Mouse (Mus musculus): ENCODE measurements around the gene Slc22a13. TPM values are rescaled to one million over a fixed set of nuclear protein-coding genes. Genes with fewer than 3 reads are reported as not detected.

The Slc22a13 gene
- polyA plus RNA-seq, 1 experiment from 2014 or later, result not detected

GRCm38 (mm10) chr9:119212996-119213395, 4.1 kb upstream of the Slc22a13 start:
- ATAC-seq (replicated peaks; ENCODE audit: low FRiP score), result no peak
- no peaks in the 10 kb centered on the region; the same call in 1 of the 2 replicates for H3K9me3 ChIP-seq (ENCODE audit: control insufficient read depth, low read length)
- H3K36me3 ChIP-seq (ENCODE audit: control insufficient read depth, insufficient read depth, low read length), result no peaks in the 10 kb centered on the region
- H3K4me2 ChIP-seq, result no peak overlapping the region
- no peaks in the 10 kb centered on the region for H3K4me1 ChIP-seq (replicated peaks; ENCODE audit: control insufficient read depth, insufficient read depth, low read length)
- no peak overlapping the region for H3K4me3 ChIP-seq (ENCODE audit: low read depth, low read length)
- no peak for DNase-seq (ENCODE audit: low spot score)
- H3K27me3 ChIP-seq (replicated peaks; ENCODE audit: control insufficient read depth, insufficient read depth, low read length), result no peaks in the 10 kb centered on the region
- H3K9ac ChIP-seq (ENCODE audit: low read depth, low read length), result no peak overlapping the region
- no peak overlapping the region for H3K27ac ChIP-seq (ENCODE audit: low read depth, low read length)
- 73% methylated on average over 8 of the region's 8 CpGs for WGBS

GRCm38 (mm10) chr9:119207113-119207512, 1.8 kb downstream of the Slc22a13 start:
- Histone ChIP-seq H3K9ac (ENCODE audit: low read depth, low read length) (no peak overlapping the region), H3K27me3 (replicated peaks; ENCODE audit: control insufficient read depth, insufficient read depth, low read length) (no peaks in the 10 kb centered on the region), H3K36me3 (ENCODE audit: control insufficient read depth, insufficient read depth, low read length) (no peaks in the 10 kb centered on the region), H3K4me3 (ENCODE audit: low read depth, low read length) (no peak overlapping the region), H3K4me1 (replicated peaks; ENCODE audit: control insufficient read depth, insufficient read depth, low read length) (no peaks in the 10 kb centered on the region), H3K4me2 (no peak overlapping the region), H3K27ac (ENCODE audit: low read depth, low read length) (no peak overlapping the region), H3K9me3 (ENCODE audit: control insufficient read depth, low read length) (no peaks in the 10 kb centered on the region)
- DNase-seq (ENCODE audit: low spot score) (no peak), ATAC-seq (replicated peaks; ENCODE audit: low FRiP score) (no peak)
- WGBS, result 63% methylated on average over 4 of the region's 4 CpGs

- Histone ChIP-seq H3K9me3 (ENCODE audit: control insufficient read depth, low read length) (no peaks in the 10 kb centered on the region), H3K4me3 (ENCODE audit: low read depth, low read length) (no peak overlapping the region), H3K27me3 (replicated peaks; ENCODE audit: control insufficient read depth, insufficient read depth, low read length) (no peaks in the 10 kb centered on the region), H3K9ac (ENCODE audit: low read depth, low read length) (no peak overlapping the region), H3K4me2 (no peak overlapping the region), H3K36me3 (ENCODE audit: control insufficient read depth, insufficient read depth, low read length) (no peaks in the 10 kb centered on the region), H3K4me1 (replicated peaks; ENCODE audit: control insufficient read depth, insufficient read depth, low read length) (no peaks in the 10 kb centered on the region), H3K27ac (ENCODE audit: low read depth, low read length) (no peak overlapping the region)
- ATAC-seq (replicated peaks; ENCODE audit: low FRiP score) (no peak), DNase-seq (ENCODE audit: low spot score) (no peak)
- WGBS, result 78% methylated on average over 2 of the region's 2 CpGs
Measured at GRCm38 (mm10) chr9:119206666-119207065, 2.2 kb downstream of the Slc22a13 start.

GRCm38 (mm10) chr9:119205756-119206155, 3.1 kb downstream of the Slc22a13 start:
- no peak overlapping the region for H3K4me3 ChIP-seq (ENCODE audit: low read depth, low read length)
- WGBS, result 84% methylated on average over 5 of the region's 5 CpGs
- H3K27ac ChIP-seq (ENCODE audit: low read depth, low read length), result no peak overlapping the region
- no peak for ATAC-seq (replicated peaks; ENCODE audit: low FRiP score)
- H3K4me1 ChIP-seq (replicated peaks; ENCODE audit: control insufficient read depth, insufficient read depth, low read length), result no peaks in the 10 kb centered on the region
- H3K4me2 ChIP-seq, result no peak overlapping the region
- H3K9ac ChIP-seq (ENCODE audit: low read depth, low read length), result no peak overlapping the region
- DNase-seq (ENCODE audit: low spot score), result no peak
- H3K36me3 ChIP-seq (ENCODE audit: control insufficient read depth, insufficient read depth, low read length), result no peaks in the 10 kb centered on the region
- H3K27me3 ChIP-seq (replicated peaks; ENCODE audit: control insufficient read depth, insufficient read depth, low read length), result no peaks in the 10 kb centered on the region
- H3K9me3 ChIP-seq (ENCODE audit: control insufficient read depth, low read length), result no peaks in the 10 kb centered on the region

GRCm38 (mm10) chr9:119203617-119204016, 5.3 kb downstream of the Slc22a13 start:
- Histone ChIP-seq H3K9me3 (ENCODE audit: control insufficient read depth, low read length) (no peaks in the 10 kb centered on the region), H3K27ac (ENCODE audit: low read depth, low read length) (no peak overlapping the region), H3K27me3 (replicated peaks; ENCODE audit: control insufficient read depth, insufficient read depth, low read length) (no peaks in the 10 kb centered on the region), H3K4me3 (ENCODE audit: low read depth, low read length) (no peak overlapping the region), H3K36me3 (ENCODE audit: control insufficient read depth, insufficient read depth, low read length) (no peaks in the 10 kb centered on the region), H3K9ac (ENCODE audit: low read depth, low read length) (no peak overlapping the region), H3K4me1 (replicated peaks; ENCODE audit: control insufficient read depth, insufficient read depth, low read length) (no peaks in the 10 kb centered on the region), H3K4me2 (no peak overlapping the region)
- WGBS, result 73% methylated on average over 9 of the region's 9 CpGs
- DNase-seq (ENCODE audit: low spot score) (no peak), ATAC-seq (replicated peaks; ENCODE audit: low FRiP score) (no peak)

GRCm38 (mm10) chr9:119201653-119202052, 7.2 kb downstream of the Slc22a13 start:
- H3K4me1 ChIP-seq (replicated peaks; ENCODE audit: control insufficient read depth, insufficient read depth, low read length), result no peaks in the 10 kb centered on the region
- no peak overlapping the region for H3K4me2 ChIP-seq
- DNase-seq (ENCODE audit: low spot score) (no peak), ATAC-seq (replicated peaks; ENCODE audit: low FRiP score) (no peak)
- H3K27ac ChIP-seq (ENCODE audit: low read depth, low read length), result no peak overlapping the region
- WGBS, result 79% methylated on average over 5 of the region's 5 CpGs
- H3K4me3 ChIP-seq (ENCODE audit: low read depth, low read length), result no peak overlapping the region
- H3K27me3 ChIP-seq (replicated peaks; ENCODE audit: control insufficient read depth, insufficient read depth, low read length), result no peaks in the 10 kb centered on the region
- no peak overlapping the region for H3K9ac ChIP-seq (ENCODE audit: low read depth, low read length)
- no peaks in the 10 kb centered on the region for H3K9me3 ChIP-seq (ENCODE audit: control insufficient read depth, low read length)
- H3K36me3 ChIP-seq (ENCODE audit: control insufficient read depth, insufficient read depth, low read length), result no peaks in the 10 kb centered on the region

GRCm38 (mm10) chr9:119199151-119199861, 9.6 kb downstream of the Slc22a13 start:
- Histone ChIP-seq H3K9ac (ENCODE audit: low read depth, low read length) (no peak overlapping the region), H3K9me3 (ENCODE audit: control insufficient read depth, low read length) (no peaks in the 10 kb centered on the region), H3K4me1 (replicated peaks; ENCODE audit: control insufficient read depth, insufficient read depth, low read length) (no peaks in the 10 kb centered on the region), H3K4me2 (no peak overlapping the region), H3K27me3 (replicated peaks; ENCODE audit: control insufficient read depth, insufficient read depth, low read length) (no peaks in the 10 kb centered on the region), H3K27ac (ENCODE audit: low read depth, low read length) (no peak overlapping the region), H3K4me3 (ENCODE audit: low read depth, low read length) (no peak overlapping the region), H3K36me3 (ENCODE audit: control insufficient read depth, insufficient read depth, low read length) (no peaks in the 10 kb centered on the region)
- 80% methylated on average over 10 of the region's 10 CpGs for WGBS
- ATAC-seq (replicated peaks; ENCODE audit: low FRiP score), result no peak
- no peak for DNase-seq (ENCODE audit: low spot score)

GRCm38 (mm10) chr9:119192202-119192990, 16.5 kb downstream of the Slc22a13 start:
- Histone ChIP-seq H3K27me3 (replicated peaks; ENCODE audit: control insufficient read depth, insufficient read depth, low read length) (no peaks in the 10 kb centered on the region), H3K9ac (ENCODE audit: low read depth, low read length) (no peak overlapping the region), H3K27ac (ENCODE audit: low read depth, low read length) (no peak overlapping the region), H3K4me1 (replicated peaks; ENCODE audit: control insufficient read depth, insufficient read depth, low read length) (no peaks in the 10 kb centered on the region), H3K9me3 (ENCODE audit: control insufficient read depth, low read length) (no peaks in the 10 kb centered on the region), H3K4me2 (no peak overlapping the region), H3K4me3 (ENCODE audit: low read depth, low read length) (no peak overlapping the region), H3K36me3 (ENCODE audit: control insufficient read depth, insufficient read depth, low read length) (no peaks in the 10 kb centered on the region)
- 38% methylated on average over 11 of the region's 11 CpGs for WGBS
- ATAC-seq (replicated peaks; ENCODE audit: low FRiP score), result no peak
- DNase-seq (ENCODE audit: low spot score), result no peak

All from liver, embryonic 11.5 days (tissue).